Mouse (Mus musculus) forebrain, embryonic 13.5 days (tissue): Measurements from ENCODE around the gene Ube2g1. TPM values are rescaled to one million over a fixed set of nuclear protein-coding genes. Genes with fewer than 3 reads are reported as not detected.

Source experiments
- ATAC-seq: fragments of 200-750 bp; cut with Nextera tagmentation; 2 replicates; pipeline ENCODE4 v1.8.0; 2017
- H3K27ac ChIP-seq: fragments of 300-500 bp; sonication (generic); 2 replicates; pipeline ENCODE4 v1.5.1; 2015; ENCODE audit warnings: inconsistent platforms, mild to moderate bottlenecking, moderate library complexity
- H3K27me3 ChIP-seq: fragments of 300-500 bp; sonication (generic); 2 replicates; pipeline ENCODE4 v1.6.1; 2015; ENCODE audit warnings: mild to moderate bottlenecking, inconsistent platforms
- H3K36me3 ChIP-seq: fragments of 300-500 bp; sonication (generic); 2 replicates; pipeline ENCODE4 v1.6.1; 2015; ENCODE audit warnings: mild to moderate bottlenecking, inconsistent platforms; ENCODE audit not compliant: poor library complexity, severe bottlenecking
- H3K4me1 ChIP-seq: fragments of 300-500 bp; sonication (generic); 2 replicates; pipeline ENCODE4 v1.6.1; 2015; ENCODE audit warnings: inconsistent platforms
- H3K4me2 ChIP-seq: fragments of 300-500 bp; sonication (generic); 2 replicates; pipeline ENCODE4 v1.6.1; 2015; ENCODE audit warnings: inconsistent platforms, mild to moderate bottlenecking, moderate library complexity
- H3K4me3 ChIP-seq: fragments of 300-500 bp; sonication (generic); 2 replicates; pipeline ENCODE4 v1.5.1; 2015; ENCODE audit warnings: mild to moderate bottlenecking, inconsistent platforms
- H3K9ac ChIP-seq: fragments of 300-500 bp; sonication (generic); 2 replicates; pipeline ENCODE4 v1.6.1; 2015; ENCODE audit warnings: mild to moderate bottlenecking, inconsistent platforms
- H3K9me3 ChIP-seq: fragments of 300-500 bp; sonication (generic); replicated peaks from 2 replicates; pipeline ENCODE4 v1.6.1; 2016; ENCODE audit warnings: inconsistent platforms
- WGBS: fragments of 180-500 bp; shearing (Covaris S2); methylation state at CpG from one replicate; pipeline ENCODE4 v1.1.7; 2015; 5-methylcytosine and 5-hydroxymethylcytosine counted together
- polyA plus RNA-seq: library from polyadenylated mRNA; unstranded; fragments of >200 nt; fragmentation: Nextera tagmentation; extraction: Ambion mirVana; gene quantifications from 2 replicates; pipeline ENCODE4 v1.2.1, GENCODE M21; 2015

Gene Ube2g1
- polyA plus RNA-seq: 100 and 104 TPM in 2 replicates

GRCm38 (mm10) chr11:72606694-72607407 lies at the start of gene Ube2g1:
Ube2g1 (plus strand) TSS chr11:72607283.
- Histone ChIP-seq H3K4me1 (peaks cover 26% of the 10 kb centered on the region), H3K9ac (peak within 1 kb of the TSS; percentile 98), H3K9me3 (no peaks in the 10 kb centered on the region), H3K4me3 (peak within 1 kb of the TSS; percentile 98), H3K27ac (peak within 1 kb of the TSS; percentile 98), H3K27me3 (no peaks in the 10 kb centered on the region), H3K36me3 (no peaks in the 10 kb centered on the region), H3K4me2 (peak within 1 kb of the TSS; percentile 68)
- WGBS: 3% methylated on average over 48 of the region's 56 CpGs
- peak; percentile 96 for ATAC-seq

DNA sequence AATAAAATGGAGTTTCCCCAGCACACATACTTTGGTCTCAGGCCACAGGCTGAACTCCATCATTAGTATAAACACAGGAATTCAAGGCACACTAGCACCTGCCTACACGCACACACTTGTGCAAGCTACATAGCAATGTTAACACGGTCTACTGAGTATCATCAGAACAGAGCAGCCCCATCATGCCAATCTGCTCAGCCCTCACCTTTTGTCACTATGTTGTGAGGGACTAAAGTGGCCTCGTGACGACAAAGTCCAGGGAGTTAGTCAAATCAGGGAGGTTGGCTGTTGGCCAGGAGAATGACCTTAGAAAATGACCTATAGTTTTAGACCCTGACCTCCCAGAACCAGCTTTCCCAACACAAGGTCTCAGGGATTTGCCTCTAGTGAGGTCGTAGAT lies 48.9 kb upstream of the Ube2g1 start:
- Histone ChIP-seq H3K4me1 (no peaks in the 10 kb centered on the region), H3K4me2 (no peak overlapping the region), H3K9me3 (no peaks in the 10 kb centered on the region), H3K36me3 (no peaks in the 10 kb centered on the region), H3K27me3 (no peaks in the 10 kb centered on the region), H3K9ac (no peak overlapping the region), H3K4me3 (no peak overlapping the region), H3K27ac (no peak overlapping the region)
- 69% methylated on average over 5 of the region's 5 CpGs for WGBS
- ATAC-seq: no peak

DNA sequence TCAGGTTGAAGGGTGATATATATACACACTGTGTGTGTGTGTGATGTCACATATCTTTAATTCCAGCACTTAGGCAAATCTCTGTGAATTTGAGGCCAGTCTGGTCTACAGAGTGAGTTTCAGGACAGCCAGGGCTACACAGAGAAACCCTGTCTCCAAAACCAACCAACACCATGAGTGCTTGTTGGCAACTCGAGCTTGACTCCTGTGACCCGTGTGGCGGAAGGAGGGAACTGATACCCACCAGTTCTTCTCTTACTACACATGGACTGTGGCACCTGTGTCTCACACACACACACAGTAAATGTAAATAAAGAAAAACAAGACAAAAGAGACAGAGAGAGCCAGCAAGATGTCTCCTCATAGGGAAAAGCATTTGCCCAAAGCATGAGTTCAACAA lies 46.4 kb upstream of the Ube2g1 start:
- ATAC-seq: no peak
- no peaks in the 10 kb centered on the region for H3K4me1 ChIP-seq
- no peaks in the 10 kb centered on the region for H3K9me3 ChIP-seq
- no peaks in the 10 kb centered on the region for H3K27me3 ChIP-seq
- 76% methylated on average over 3 of the region's 3 CpGs for WGBS
- H3K4me3 ChIP-seq: no peak overlapping the region
- no peak overlapping the region for H3K9ac ChIP-seq
- no peaks in the 10 kb centered on the region for H3K36me3 ChIP-seq
- no peak overlapping the region for H3K4me2 ChIP-seq
- no peak overlapping the region for H3K27ac ChIP-seq

- Histone ChIP-seq H3K9me3 (no peaks in the 10 kb centered on the region), H3K4me2 (no peak overlapping the region), H3K36me3 (no peaks in the 10 kb centered on the region), H3K4me3 (no peak overlapping the region), H3K9ac (no peak overlapping the region), H3K27ac (no peak overlapping the region), H3K4me1 (no peaks in the 10 kb centered on the region), H3K27me3 (no peaks in the 10 kb centered on the region)
- ATAC-seq: 0 out of 2 replicates have a peak, but pooled peaks have one; percentile 45
- 33% methylated on average over 6 of the region's 6 CpGs for WGBS
Observed at GRCm38 (mm10) chr11:72564232-72564807, 42.8 kb upstream of the Ube2g1 start.

- H3K4me1 ChIP-seq: no peaks in the 10 kb centered on the region
- H3K36me3 ChIP-seq: no peaks in the 10 kb centered on the region
- H3K27me3 ChIP-seq: peaks cover 1% of the 10 kb centered on the region; the same call in 1 of the 2 replicates
- WGBS: 82% methylated on average over 7 of the region's 7 CpGs
- H3K27ac ChIP-seq: no peak overlapping the region
- ATAC-seq: no peak
- no peak overlapping the region for H3K9ac ChIP-seq
- no peak overlapping the region for H3K4me2 ChIP-seq
- no peak overlapping the region for H3K4me3 ChIP-seq
- no peaks in the 10 kb centered on the region for H3K9me3 ChIP-seq
Observed at GRCm38 (mm10) chr11:72566304-72566703, 40.8 kb upstream of the Ube2g1 start.

DNA sequence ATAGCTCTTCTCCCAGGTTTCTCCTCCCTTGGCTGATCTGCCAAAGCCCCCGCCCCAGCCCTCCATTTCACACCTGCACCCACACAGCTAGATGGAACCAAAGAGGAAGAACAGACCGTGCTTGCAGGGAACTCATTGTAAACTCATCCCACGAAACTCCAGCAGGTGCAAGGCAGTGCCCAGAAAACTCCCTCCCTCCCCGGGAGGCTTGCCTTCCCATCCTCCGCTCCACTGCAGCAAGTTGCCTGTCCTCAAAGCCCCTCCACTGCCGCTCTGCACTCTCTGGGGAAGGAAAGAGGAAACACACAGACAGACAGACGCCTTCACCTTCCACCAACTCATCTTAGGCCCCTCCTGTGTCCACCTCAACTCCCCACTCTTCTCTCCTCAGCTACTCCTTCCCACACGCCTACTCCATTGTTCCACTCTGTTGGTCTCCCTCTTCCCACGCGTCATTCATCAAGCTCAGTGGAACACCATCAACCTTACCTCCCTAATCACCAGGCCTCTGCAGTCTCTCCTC lies 40.2 kb upstream of the Ube2g1 start:
- no peak overlapping the region for H3K9ac ChIP-seq
- no peaks in the 10 kb centered on the region for H3K9me3 ChIP-seq
- H3K36me3 ChIP-seq: no peaks in the 10 kb centered on the region
- H3K27ac ChIP-seq: no peak overlapping the region
- ATAC-seq: no peak
- no peak overlapping the region for H3K4me3 ChIP-seq
- H3K4me1 ChIP-seq: no peaks in the 10 kb centered on the region
- no peak overlapping the region for H3K4me2 ChIP-seq
- H3K27me3 ChIP-seq: peaks cover 3% of the 10 kb centered on the region; the same call in 1 of the 2 replicates
- 44% methylated on average over 10 of the region's 10 CpGs for WGBS

GRCm38 (mm10) chr11:72569051-72569450 lies 38.0 kb upstream of the Ube2g1 start:
- Histone ChIP-seq H3K9me3 (no peaks in the 10 kb centered on the region), H3K27me3 (peaks cover 3% of the 10 kb centered on the region; the same call in 1 of the 2 replicates), H3K27ac (no peak overlapping the region), H3K9ac (no peak overlapping the region), H3K4me3 (no peak overlapping the region), H3K36me3 (no peaks in the 10 kb centered on the region), H3K4me1 (no peaks in the 10 kb centered on the region), H3K4me2 (no peak overlapping the region)
- WGBS: 71% methylated on average over 8 of the region's 8 CpGs
- ATAC-seq: no peak

DNA sequence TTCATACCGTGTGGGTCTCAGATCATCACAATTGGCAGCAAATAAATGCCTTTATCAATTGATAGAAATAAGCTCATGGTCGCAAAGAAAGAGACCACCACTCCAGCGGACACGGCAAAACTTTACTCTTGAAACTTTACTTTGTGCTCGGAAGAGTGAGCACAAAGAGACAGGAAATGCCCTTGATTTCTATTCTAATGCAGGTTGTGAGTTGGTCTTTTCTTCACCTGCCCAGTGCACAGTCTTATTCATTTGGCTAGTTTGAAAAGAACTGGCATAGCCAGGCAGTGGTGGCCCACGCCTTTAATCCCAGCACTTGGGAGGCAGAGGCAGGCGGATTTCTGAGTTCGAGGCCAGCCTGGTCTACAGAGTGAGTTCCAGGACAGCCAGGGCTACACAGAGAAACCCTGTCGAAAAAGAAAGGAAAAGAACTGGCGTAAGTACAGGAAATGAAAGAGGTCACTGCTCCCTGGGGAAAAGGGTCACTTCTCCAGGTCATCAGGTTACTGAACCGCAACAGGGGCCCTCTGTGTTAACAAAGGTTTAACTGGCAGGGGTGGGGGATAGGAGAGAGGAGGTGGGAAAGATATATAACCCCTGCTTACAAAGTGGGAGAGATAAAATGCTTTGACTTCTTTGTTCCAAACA lies 37.3 kb upstream of the Ube2g1 start:
- 69% methylated on average over 11 of the region's 11 CpGs for WGBS
- no peak overlapping the region for H3K27ac ChIP-seq
- peaks cover 3% of the 10 kb centered on the region; the same call in 1 of the 2 replicates for H3K27me3 ChIP-seq
- no peaks in the 10 kb centered on the region for H3K9me3 ChIP-seq
- H3K4me2 ChIP-seq: peak overlapping the region; percentile 49; the same call in 1 of the 2 replicates
- H3K9ac ChIP-seq: no peak overlapping the region
- no peak for ATAC-seq
- H3K4me3 ChIP-seq: no peak overlapping the region
- no peaks in the 10 kb centered on the region for H3K36me3 ChIP-seq
- H3K4me1 ChIP-seq: no peaks in the 10 kb centered on the region

DNA sequence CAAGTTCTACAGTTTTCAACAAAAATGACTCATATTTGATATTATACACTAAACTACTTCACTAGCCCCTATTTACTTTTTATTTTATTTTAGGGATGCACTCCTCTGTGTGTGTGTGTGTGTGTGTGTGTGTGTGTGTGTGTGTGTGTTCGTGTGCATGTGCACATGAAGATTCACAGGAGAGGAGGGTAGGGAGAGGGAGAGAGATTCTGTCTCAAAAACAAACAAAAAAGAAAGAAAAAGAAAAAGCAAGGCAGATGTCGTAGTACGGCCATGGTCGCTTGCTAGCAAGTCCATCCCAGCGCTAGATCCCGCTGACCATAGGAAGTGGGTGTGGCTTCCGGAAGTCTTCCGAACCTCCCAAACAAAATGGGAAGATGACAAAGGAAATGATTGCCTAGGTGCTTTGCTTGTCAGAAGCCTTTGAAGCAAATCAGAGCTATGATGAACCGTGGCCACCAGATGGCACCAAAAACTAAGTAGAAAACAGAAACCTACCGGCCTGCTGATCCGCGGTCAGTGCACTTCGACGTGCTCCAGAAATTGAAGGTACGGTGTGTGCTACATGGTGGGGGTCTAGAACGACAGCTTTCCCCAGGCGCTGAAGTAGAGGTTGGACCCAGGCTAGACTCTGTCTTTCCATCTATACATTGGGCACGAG lies 36.6 kb upstream of the Ube2g1 start:
- peak overlapping the region; percentile 21; the same call in 1 of the 2 replicates for H3K4me3 ChIP-seq
- H3K9ac ChIP-seq: peak overlapping the region; percentile 22; the same call in 1 of the 2 replicates
- H3K4me1 ChIP-seq: no peaks in the 10 kb centered on the region
- ATAC-seq: peak; percentile 70
- 5% methylated on average over 18 of the region's 18 CpGs for WGBS
- peak overlapping the region; percentile 49 for H3K4me2 ChIP-seq
- no peaks in the 10 kb centered on the region for H3K9me3 ChIP-seq
- H3K36me3 ChIP-seq: no peaks in the 10 kb centered on the region
- no peak overlapping the region for H3K27ac ChIP-seq
- H3K27me3 ChIP-seq: peaks cover 3% of the 10 kb centered on the region; the same call in 1 of the 2 replicates

DNA sequence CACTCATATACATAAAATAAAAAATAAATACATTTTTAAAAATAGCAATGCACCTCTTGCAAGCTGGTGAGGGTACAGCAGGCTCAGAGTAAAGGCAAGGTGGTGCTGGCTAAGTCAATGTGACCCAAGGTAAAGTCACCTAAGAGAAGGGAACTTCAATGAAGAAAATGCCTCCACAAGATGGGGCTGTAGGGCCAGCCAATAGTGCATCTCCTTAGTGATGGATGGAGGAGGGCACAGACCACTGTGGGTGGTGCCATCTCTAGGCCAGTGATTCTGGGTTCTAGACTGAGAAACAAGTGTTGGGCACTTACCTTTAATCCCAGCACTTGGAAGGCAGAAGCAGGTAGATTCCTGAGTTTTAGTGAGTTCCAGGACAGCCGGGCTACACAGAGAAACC lies 33.3 kb upstream of the Ube2g1 start:
- Histone ChIP-seq H3K27ac (no peak overlapping the region), H3K4me2 (no peak overlapping the region), H3K36me3 (no peaks in the 10 kb centered on the region), H3K9ac (no peak overlapping the region), H3K9me3 (no peaks in the 10 kb centered on the region), H3K4me3 (no peak overlapping the region), H3K27me3 (peaks cover 3% of the 10 kb centered on the region; the same call in 1 of the 2 replicates), H3K4me1 (peaks cover 15% of the 10 kb centered on the region)
- WGBS: 97% methylated on average over 1 of the region's 1 CpGs
- no peak for ATAC-seq

DNA sequence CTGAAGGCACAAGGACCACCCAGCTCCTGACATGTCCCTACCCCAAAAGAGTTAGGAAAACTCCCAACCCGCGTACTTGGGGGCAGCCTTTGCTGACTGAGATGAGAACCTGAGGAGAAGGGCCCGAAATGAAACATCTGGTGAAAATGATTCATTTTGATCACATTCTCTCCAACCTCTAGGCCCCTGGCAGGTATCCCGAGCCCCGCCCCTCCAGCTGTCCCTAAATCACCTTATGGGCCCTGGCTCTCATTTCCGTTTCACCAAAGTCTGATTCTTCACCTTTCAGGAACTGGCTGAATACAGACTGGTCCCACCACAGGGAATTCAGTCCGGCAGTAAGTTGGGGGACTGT lies 31.0 kb upstream of the Ube2g1 start:
- WGBS: 24% methylated on average over 7 of the region's 7 CpGs
- Histone ChIP-seq H3K4me2 (peak overlapping the region; percentile 63), H3K9ac (peak overlapping the region; percentile 56), H3K27ac (0 out of 2 replicates have a peak overlapping the region, but pooled peaks have one; percentile 44), H3K27me3 (peaks cover 3% of the 10 kb centered on the region; the same call in 1 of the 2 replicates), H3K36me3 (no peaks in the 10 kb centered on the region), H3K4me1 (peaks cover 15% of the 10 kb centered on the region), H3K4me3 (peak overlapping the region; percentile 32), H3K9me3 (no peaks in the 10 kb centered on the region)
- ATAC-seq: no peak
